Mouse (Mus musculus): ENCODE measurements at regions not wholly inside any gene's neighbourhood (a gene's known extent, or its start where the extent isn't known, plus 50 kb on each side); places are given as distances from the start of the nearest gene placed in this dataset.

GRCm38 (mm10) chr13:106100239-106100638 lies 656.8 kb downstream of the Htr1a start:
- H3K4me1 ChIP-seq (replicated peaks), result no peaks in the 10 kb centered on the region
- H3K4me3 ChIP-seq, result no peak overlapping the region
- no peaks in the 10 kb centered on the region for H3K9me3 ChIP-seq
- H3K36me3 ChIP-seq, result no peaks in the 10 kb centered on the region
- no peak for ATAC-seq (ENCODE audit: low FRiP score)
- 82% methylated on average over 2 of the region's 2 CpGs for WGBS
- H3K4me2 ChIP-seq, result no peak overlapping the region
- H3K9ac ChIP-seq, result no peak overlapping the region
- H3K27ac ChIP-seq, result no peak overlapping the region
- H3K27me3 ChIP-seq, result no peaks in the 10 kb centered on the region

- H3K27ac ChIP-seq, result no peak overlapping the region
- ATAC-seq (ENCODE audit: low FRiP score), result no peak
- WGBS, result 84% methylated on average over 2 of the region's 2 CpGs
Measured at GRCm38 (mm10) chr13:106142128-106142527, 698.7 kb downstream of the Htr1a start.

GRCm38 (mm10) chr13:106166377-106166776 lies 722.9 kb downstream of the Htr1a start:
- 84% methylated on average over 3 of the region's 3 CpGs for WGBS
- no peaks in the 10 kb centered on the region for H3K36me3 ChIP-seq
- no peak overlapping the region for H3K4me2 ChIP-seq
- no peaks in the 10 kb centered on the region for H3K9me3 ChIP-seq
- ATAC-seq (ENCODE audit: low FRiP score), result no peak
- no peak overlapping the region for H3K27ac ChIP-seq
- H3K4me1 ChIP-seq (replicated peaks), result no peaks in the 10 kb centered on the region
- H3K27me3 ChIP-seq, result no peaks in the 10 kb centered on the region
- H3K9ac ChIP-seq, result no peak overlapping the region
- no peak overlapping the region for H3K4me3 ChIP-seq

More at GRCm38 (mm10) chr13:106142128-106142527, 698.7 kb downstream of the Htr1a start:
- Histone ChIP-seq H3K36me3 (no peaks in the 10 kb centered on the region), H3K9ac (no peak overlapping the region), H3K4me1 (replicated peaks) (no peaks in the 10 kb centered on the region), H3K9me3 (no peaks in the 10 kb centered on the region), H3K4me3 (no peak overlapping the region), H3K4me2 (no peak overlapping the region), H3K27me3 (no peaks in the 10 kb centered on the region)

GRCm38 (mm10) chr13:106173377-106173776 lies 729.9 kb downstream of the Htr1a start:
- Histone ChIP-seq H3K27ac (no peak overlapping the region), H3K9me3 (no peaks in the 10 kb centered on the region), H3K4me2 (no peak overlapping the region), H3K4me1 (replicated peaks) (no peaks in the 10 kb centered on the region), H3K27me3 (no peaks in the 10 kb centered on the region), H3K9ac (no peak overlapping the region), H3K4me3 (no peak overlapping the region), H3K36me3 (no peaks in the 10 kb centered on the region)
- ATAC-seq (ENCODE audit: low FRiP score), result no peak
- WGBS, result 42% methylated on average over 4 of the region's 4 CpGs

- H3K27ac ChIP-seq, result no peak overlapping the region
- no peaks in the 10 kb centered on the region for H3K36me3 ChIP-seq
- H3K4me3 ChIP-seq, result no peak overlapping the region
- 80% methylated on average over 4 of the region's 4 CpGs for WGBS
- H3K27me3 ChIP-seq, result no peaks in the 10 kb centered on the region
- no peak overlapping the region for H3K9ac ChIP-seq
- H3K4me1 ChIP-seq (replicated peaks), result no peaks in the 10 kb centered on the region
- H3K4me2 ChIP-seq, result no peak overlapping the region
- peak; percentile 43; the same call in 1 of the 2 replicates for ATAC-seq (ENCODE audit: low FRiP score)
- no peaks in the 10 kb centered on the region for H3K9me3 ChIP-seq
Measured at GRCm38 (mm10) chr13:106174321-106174720, 730.9 kb downstream of the Htr1a start.

- Histone ChIP-seq H3K27ac (no peak overlapping the region), H3K4me3 (no peak overlapping the region), H3K27me3 (no peaks in the 10 kb centered on the region), H3K4me1 (replicated peaks) (0 out of 2 replicates have a peak, but pooled peaks cover 2% of the 10 kb centered on the region), H3K4me2 (no peak overlapping the region), H3K9me3 (no peaks in the 10 kb centered on the region), H3K36me3 (no peaks in the 10 kb centered on the region), H3K9ac (no peak overlapping the region)
- WGBS, result 38% methylated on average over 3 of the region's 3 CpGs
- ATAC-seq (ENCODE audit: low FRiP score), result no peak
Measured at GRCm38 (mm10) chr13:106180734-106181133, 737.3 kb downstream of the Htr1a start.
